Mouse (Mus musculus): Measurements from ENCODE around the gene Wnt11.

Wnt11 gene

DNA sequence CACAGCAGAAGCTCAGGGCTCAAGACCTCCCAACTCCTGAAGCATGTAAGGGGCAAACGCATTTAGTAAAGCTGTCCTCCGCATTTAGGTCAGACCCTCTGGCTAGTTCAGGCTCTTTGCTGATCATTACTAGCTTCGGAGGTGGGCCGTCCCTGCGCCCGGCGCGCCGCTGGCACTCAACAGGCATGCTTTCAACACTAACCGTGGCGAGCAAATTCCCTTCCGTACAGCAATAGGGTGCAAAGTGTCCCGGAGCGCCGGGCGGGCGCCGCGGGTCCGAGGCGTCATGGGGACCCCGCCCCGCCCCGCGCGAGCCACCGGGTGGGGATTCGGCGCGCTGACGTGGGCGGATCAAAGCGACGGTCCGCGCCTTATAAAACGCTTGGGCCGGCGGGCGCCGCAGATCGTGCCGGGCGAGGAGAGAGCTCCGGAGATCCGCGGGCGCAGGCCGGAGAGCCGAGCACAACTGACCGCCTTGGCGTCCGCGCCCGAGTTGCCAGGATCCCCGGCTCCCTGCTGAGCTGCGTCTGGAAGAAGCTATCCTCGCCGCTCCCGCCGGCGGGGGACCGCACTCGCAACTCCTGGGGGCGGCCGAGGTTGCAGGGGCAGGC, at the start of gene Wnt11:
Wnt11 (plus strand) TSS at position 402 of the 611 bp plus-strand sequence.
- DNase-seq (ENCODE audit: low read depth) = peak; percentile 41

DNA sequence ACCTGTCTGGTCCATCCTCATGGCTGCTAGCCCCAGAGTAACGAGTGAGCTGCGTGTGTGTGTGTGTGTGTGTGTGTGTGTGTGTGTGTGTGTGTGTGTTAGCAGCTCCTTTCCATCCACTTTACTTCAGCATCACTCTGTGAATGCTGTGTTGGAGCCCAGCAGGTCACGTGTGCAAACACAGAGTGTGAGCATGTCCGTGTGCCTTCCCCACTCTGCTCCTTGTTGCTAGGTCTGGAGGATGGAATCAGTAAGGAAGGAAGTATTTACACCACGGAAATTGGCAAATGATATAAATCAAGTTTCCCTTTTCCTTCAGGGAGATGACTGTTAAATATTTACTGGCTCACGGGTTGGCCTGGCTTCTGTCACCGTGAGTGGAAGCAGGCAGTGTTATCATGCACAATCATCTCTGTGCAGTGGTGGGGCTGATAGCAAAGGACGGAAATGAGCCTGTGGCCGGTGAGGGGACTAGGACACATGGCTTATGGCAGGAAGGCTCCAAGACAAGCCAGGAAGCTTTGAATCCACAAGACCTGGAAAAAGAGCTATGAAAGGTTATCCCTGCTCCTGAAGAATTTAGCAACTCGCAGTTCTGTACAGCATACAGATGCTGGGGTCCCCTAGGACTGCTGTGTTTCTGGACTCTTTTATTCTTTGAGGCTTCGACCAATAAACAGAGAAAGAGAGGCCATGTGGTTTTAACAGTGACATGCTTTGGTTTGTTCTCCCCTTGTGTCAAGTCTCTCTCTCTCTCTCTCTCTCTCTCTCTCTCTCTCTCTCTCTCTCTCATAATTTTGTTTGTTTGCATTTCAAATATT, 47.9 kb upstream of the Wnt11 start:
- DNase-seq (ENCODE audit: low read depth) = no peak

DNA sequence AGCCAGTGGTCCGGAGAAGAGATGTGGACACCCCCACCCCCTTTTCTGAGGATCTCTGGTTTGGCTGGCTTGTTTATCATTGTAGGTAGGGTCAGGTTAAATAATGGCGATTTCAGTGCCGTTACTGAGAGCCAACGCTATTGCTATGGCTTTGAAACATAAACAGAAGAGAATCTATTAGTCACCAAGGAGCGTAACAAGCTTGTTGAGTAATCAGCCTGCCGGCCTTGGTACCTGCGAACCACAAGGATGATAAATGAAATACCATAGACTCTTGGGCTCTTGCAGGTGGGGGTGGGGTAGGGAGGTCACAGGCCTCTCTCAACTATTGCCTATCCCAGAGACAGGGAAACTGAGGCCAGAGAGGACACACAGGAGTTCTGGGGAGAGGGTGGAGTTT, 46.2 kb upstream of the Wnt11 start:
- no peak for DNase-seq (ENCODE audit: low read depth)

DNA sequence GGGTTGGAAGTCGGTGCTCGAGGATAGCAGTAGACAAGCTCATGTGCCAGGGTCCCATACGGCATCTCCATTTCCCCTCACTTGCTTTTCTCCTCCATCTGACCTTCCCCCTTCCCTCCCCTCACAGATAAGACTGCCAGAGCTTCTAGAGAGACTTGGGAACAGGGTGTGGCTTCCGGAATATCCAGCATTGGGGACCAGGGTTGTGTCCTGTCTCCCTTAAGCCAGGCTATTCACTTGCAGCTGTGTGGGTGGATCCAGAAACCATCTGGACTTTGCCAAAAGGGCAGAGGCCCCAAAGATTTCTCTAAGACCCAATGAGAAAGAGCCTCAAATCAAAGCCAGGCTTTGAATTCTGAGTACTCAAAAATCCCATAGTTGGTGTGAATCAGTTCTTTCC, 45.8 kb upstream of the Wnt11 start:
- no peak for DNase-seq (ENCODE audit: low read depth)

DNA sequence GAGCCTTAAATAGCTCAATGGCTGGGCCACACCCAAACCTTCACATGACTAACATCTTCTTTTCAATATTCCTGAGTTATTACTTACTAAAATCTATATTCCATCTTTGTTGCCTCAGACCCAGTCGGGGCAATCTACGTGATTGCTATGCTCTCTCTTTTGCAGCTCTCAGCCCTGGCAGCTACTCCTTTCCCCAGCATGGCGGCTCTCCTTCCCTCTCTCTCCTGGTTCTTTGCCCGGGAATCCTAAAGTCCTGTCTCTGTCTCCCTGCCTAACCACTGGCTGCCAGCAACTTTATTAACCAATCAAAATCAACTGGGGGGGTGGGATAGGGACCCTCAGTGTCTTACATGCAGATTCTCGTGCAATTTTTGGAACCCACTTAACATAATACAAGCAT, 43.0 kb upstream of the Wnt11 start:
- no peak for DNase-seq (ENCODE audit: low read depth)

DNA sequence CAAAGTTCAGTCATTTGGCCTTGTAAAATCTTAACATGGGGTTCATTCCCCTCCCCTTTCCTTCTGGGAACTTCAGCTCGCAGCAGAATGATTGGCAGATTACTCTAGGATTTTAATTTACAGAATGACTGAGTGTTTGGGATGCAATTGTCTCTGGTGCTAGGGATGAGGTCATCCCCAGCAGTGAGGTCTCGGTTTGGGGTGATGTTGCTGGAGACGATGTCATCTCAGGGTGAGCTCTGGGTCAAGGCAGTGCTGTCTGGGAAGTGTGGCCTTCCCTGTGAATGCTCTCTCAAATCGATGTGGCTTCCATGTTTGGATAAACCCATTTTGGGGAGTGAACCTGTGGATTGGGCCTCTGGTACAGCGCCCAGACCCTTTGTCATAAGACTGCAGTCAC, 41.1 kb upstream of the Wnt11 start:
- no peak for DNase-seq (ENCODE audit: low read depth)

DNA sequence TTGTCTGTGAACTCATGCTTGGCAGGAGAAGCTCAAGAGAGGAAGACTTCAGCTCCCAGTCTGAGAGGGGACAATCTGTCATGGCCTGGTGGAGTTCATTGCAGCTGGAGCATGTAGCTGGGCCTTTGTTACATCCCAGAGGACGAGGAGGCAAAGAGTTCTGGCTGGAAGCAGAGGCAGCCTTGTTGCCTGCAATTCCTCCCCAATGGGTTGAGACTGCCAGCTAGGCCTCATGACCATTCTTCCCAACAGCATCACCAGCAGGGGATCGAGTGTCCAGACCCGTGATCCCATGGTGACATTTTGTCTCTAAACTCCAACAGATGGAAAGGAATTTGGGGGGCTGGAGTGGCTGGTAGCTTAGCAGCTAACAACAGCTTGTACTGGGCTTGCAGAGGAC, 40.5 kb upstream of the Wnt11 start:
- DNase-seq (ENCODE audit: low read depth) = no peak

DNA sequence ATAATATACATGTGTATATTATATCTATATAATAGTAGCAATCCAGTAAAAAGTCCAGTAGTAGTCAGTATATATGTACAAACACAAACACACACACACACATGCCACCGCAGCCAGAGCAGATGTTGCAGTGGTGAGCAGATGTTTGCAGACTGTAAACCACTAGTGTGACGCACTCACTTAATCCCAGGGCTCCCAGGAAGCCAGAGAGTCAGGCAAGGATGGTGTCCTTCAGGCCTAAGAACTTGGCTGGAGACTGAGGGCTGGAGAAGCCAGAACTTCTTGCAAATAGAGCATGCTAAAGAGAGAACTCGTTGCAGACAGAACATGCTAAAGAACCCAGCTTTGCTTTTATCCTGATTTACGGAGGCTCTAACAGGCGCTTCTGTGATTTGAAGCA, 39.3 kb upstream of the Wnt11 start:
- no peak for DNase-seq (ENCODE audit: low read depth)

DNA sequence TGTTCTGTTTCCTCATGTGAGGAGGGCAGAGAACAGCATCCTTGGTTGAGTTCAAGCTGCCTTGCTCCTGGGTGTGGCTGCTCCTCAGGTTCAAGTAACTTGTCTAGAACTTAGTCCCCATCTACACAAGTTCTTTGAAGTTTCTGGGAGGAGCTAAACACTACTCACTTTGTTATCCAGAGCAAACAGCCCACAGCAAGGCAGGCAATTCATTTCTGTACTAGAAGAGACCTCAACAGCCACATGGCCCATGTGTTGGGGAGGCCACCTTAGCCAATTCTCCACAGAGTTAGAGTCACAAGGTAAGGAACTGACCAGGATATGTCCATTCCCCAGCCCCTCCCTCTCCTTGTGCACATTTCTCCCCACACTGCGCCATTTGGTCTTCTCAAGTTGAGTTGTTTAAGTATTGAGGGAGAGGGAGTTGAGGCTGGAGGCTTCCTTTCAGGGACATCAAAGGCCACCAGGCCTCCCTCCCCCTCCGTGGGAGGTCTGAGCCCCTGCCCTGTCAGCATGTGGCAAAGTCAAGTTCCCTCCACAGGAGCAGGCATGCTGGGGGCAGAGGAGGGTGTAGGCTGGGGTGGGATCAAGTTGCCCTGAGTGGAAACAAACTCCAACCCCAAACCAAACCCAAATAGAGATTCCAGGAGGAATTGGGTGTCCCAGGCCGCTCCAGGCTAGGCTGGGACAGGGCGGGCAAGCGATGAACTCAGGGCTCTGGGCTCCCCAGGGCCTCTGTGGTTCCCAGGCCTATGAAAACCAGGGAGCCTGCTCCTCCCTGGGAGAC, 37.4 kb upstream of the Wnt11 start:
- peak; percentile 46 for DNase-seq (ENCODE audit: low read depth)

DNA sequence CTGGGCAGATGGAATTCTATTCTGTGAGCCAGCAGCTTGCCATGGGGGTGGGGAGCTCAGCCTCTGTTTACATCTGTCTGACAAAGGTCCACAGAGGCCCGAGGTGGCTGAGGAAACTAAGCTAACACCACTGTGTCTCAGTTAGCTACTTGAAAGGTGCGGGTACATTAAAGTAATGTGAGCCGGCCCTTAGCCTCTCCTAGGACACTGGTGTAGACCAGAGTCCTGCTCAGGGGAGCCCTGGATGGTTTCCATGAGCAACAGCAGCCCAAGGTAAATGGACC, 36.8 kb upstream of the Wnt11 start:
- no peak for DNase-seq (ENCODE audit: low read depth)

DNA sequence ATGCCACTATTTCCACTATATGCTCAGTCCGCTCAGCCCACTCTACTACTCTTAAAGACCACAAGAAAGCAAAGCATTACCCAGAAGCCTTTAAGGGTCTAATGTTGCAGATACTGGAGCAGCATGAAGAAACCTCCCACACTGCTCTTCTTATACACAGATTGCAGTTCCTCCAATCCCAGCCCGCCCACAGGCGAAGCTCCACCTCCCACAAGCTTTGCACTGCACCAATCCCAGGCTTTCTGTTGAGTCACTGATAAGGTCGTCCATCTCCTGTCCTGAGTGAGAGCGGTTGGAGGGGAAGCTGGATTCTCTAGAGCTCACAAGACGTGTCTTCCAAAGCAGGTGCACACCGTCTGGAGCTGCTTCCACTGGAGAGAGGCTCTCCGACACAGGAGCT, 34.5 kb upstream of the Wnt11 start:
- DNase-seq (ENCODE audit: low read depth) = no peak

DNA sequence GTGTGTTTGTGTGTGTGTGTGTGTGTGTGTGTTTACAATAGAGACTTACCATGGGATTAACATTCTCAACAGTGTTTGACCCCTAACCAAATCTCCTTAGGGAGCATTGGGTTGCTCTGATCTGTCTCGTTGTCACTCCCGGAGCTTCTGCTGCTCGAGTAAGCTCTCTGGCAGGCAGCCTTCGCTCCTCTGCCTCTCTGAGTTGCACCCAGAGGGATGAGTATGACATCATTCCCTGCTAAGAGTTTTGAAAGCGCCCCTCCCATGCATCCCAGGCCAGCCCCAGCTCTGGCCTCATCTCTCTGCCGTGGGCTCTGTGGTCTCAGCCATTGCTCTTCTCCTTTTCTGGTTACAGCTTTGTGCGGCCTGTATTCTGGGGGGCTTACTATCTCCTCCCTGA, 33.8 kb upstream of the Wnt11 start:
- DNase-seq (ENCODE audit: low read depth) = no peak

DNA sequence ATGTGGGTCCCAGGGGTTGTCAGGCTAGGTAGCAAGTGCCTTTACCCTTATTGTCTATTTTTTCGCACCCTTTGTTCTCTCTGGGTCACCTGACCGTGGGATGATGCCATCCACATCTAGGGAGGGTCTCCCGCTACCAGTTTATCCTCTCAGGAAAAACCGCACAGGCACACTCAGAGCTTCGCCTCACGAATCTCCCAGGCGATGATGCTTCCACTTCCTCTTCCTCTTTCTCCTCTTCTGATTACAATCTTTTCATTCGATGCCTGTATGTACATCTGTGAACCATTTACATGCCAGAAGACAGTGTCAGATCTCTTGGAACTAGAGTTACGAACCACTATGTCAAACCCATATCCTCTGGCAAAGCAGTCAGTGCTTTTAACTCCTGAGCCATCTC, 31.7 kb upstream of the Wnt11 start:
- DNase-seq (ENCODE audit: low read depth) = no peak

DNA sequence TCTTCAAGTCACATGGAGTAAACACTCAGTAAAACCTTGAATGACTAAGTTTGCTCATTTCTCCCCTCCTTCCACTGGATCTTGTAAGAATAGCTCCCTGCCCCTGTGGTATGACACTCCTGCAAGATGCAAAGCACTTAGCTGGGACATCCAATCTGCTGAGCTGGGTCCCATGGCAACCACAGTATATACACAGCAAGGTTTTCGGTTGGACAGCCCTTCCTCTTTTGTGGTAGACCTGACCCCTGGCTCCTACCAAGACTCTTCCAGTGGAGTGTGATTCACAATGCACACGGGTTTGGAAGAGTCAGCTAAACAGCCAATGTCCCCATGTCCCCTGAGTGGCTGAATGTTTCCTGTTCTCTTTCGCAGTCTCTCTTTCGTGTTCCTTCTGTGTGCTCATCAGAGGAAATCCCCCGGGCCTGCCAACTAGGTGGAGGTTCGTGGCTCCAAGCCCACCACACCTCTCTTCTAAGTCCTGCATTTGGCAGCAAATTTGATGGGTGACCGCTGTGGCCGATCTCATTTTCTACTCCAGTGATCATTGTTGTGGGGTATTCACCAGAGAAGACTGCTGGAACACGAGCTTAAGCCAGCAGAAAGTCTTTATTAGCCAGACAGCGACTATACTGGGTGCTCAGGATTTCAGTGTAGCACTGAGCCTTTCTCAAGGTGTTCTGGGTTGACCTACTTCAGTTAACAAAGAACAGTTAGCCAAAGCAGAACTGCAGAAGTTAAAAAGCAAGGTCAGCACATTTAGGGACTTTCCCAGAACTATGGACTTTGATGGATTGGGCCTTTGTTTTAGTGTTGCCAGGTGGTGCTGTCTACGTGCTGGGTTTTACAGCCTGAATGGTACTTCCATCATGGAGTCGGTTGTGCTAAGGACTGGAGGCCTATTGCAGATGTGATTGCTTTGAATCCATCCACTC, 29.8 kb upstream of the Wnt11 start:
- DNase-seq (ENCODE audit: low read depth) = no peak

DNA sequence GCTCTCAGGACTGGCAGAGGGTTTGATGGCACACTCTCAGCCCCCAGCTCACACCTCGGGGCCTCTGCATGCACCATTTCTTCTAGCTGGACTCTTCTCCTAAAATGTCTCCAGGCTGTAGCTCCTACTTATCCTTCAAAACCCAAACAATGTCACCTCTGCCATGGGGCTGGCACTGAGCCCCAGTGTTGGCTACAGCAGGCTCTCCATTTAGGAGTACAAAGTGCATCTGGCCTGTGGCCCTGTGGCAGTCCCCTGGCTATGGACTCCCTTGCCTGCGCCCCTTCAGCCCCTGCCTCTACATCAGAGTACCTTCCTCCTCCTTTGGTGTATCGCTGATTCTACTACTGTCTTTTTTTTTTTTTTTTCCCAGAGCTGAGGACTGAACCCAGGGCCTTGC, 28.0 kb upstream of the Wnt11 start:
- DNase-seq (ENCODE audit: low read depth) = no peak

DNA sequence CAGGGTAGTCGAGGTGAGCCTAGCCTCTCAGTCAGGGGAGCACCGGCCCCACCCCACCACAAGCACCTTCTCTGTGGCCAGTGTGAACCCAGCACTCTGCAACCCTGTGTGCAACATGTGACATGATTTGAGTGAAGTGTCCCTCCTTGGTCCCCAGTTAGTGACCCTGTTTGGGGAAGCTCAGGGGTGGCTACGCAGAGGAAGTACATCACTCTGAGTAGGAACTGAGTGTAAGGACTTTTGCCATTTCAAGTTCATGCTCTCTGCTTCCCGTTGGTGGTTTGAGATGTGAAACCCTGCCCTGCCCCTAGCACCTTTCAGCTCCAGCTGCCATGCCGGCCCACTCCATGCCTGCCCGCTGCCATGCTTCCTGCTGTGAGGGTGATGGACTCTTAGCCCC, 25.5 kb upstream of the Wnt11 start:
- DNase-seq (ENCODE audit: low read depth) = peak; percentile 26

DNA sequence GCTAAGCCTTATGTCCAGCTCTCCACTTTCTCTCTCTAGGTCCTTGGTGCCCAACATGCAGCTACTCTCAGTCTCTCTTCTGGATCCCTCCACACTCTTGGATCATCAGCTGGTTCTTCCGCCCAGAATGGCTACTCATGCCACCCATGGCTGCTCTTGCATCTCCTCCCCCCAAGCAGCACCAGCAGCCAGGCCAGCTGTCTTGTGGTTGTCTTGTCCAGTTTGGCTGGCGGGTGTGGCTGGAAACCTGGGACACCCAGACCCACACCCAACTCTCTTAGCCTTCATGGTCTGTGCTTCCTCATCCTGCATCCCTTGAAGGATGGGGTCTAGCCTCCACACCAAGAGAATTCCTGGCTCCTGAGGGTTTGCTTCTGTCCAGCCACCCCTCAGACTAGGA, 24.3 kb upstream of the Wnt11 start:
- DNase-seq (ENCODE audit: low read depth) = no peak

DNA sequence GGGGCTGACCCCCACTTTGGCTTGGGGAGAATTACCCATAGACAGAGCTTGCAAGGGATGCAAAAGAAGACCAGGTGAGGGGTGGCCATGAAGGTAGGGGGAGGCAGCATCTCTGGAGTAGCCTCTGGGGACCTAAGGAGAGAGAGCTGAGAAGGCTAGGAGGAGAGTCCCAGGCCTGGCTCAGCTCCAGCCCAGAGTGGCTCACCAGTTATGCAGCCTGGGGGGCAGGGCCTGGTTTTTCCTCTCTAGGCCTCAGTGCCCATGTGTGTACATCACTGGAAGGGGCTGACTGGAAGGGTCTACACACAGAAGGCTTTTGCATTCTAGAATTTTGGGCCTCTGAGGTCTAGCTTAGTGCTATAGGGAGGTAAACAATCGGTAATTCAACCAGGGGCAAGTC, 14.4 kb upstream of the Wnt11 start:
- DNase-seq (ENCODE audit: low read depth) = no peak

DNA sequence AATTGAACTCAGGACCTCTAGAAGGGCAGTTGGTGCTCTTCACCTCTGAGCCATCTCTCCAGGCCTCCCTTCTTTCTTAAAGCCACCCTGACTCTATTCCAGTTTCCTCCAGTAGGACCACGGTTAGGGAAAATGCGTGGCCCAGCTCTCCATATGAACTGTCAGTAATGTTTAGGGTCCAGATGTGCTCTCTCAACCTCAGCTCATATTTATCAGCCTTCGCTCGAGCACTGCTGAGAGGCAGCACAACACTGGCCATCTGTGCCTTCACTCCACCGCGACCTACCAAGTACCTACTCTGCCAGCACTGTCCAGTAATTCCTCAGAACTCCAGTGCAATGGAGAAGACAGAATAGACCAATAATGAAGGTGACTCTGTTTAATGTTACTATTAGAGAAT, 12.0 kb upstream of the Wnt11 start:
- no peak for DNase-seq (ENCODE audit: low read depth)

DNA sequence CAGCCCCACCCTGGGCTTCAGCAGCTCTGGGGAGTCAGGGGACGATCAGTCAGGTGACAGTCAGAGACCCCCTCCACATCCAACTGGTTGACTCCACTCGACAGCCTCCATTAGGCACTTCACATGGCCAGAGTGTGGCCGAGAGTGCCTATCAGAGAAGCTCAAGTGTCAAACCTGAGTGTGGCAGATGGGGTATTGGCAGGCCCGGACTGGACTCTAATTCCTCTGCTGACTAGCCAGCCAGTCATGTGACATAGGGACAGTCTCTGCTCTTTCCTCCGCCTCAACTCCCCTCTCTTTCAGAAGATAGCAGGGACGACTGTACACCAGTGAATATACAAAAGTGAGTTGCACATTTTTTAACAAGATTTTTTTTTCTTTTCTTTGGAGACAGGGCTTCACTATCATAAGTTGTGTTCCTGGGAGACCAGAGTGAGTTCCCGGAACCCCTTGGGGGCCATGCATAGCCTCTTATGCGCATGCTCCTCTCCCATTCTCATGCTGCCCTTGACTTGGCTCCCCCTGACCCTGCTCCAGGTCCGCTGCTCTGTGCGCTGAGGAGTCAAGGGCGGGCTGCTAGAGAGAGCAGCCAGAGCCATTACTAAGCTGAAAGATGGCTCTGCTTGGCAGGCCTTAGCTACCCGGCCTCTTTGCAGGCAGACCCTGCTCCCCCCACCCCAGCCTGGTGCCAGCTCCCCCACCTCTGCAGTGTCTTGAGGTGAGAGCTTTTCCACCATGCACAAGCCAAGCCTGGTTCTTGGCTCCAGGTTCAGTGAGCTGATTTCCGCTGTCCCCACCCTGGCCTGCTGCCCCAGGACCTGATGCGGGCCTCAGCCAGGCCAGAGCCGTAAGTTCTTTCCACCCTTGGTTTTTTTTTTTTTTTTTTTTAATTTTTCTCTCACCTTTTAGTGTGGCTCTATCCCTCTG, 10.8 kb upstream of the Wnt11 start:
- no peak for DNase-seq (ENCODE audit: low read depth)

DNA sequence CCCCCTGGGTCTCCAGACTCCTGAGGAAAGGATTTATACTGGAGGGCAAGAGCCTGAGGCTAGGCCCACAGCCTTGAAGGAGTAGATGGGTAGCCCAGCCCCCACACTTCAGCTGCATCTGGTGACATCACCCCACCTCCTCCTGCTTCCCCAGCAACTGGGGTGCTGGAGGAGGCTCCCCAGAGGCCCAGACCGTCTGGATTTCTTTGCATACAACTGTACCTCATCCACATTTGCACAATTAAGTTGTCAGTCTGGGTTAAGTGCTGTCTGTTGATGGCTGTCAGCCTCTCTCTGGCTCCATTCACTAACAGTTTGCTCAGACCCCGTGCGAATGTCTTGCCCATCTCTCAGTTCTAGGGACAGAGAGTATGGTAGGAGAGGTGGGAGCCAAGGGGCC, 6.9 kb upstream of the Wnt11 start:
- no peak for DNase-seq (ENCODE audit: low read depth)

All from induced T-regulatory cell, adult 2 months (primary cell).